Mouse (Mus musculus) ES-E14 (cell line): ENCODE measurements around the gene Elmo1. TPM values are rescaled to one million over a fixed set of nuclear protein-coding genes. Genes with fewer than 3 reads are reported as not detected.

Experiments
- DNase-seq: peaks from one replicate; pipeline ENCODE4 v3.0.0-alpha.2; 2013; ENCODE audit warnings: low read depth, low spot score
- H3K27ac ChIP-seq: 2 replicates; pipeline ENCODE4 v1.5.1; 2012; ENCODE audit warnings: low read depth, mild to moderate bottlenecking, low read length, moderate library complexity, mixed read lengths; ENCODE audit not compliant: poor library complexity, insufficient read depth, severe bottlenecking
- H3K36me3 ChIP-seq: 2 replicates; pipeline ENCODE4 v1.6.1; 2012; ENCODE audit warnings: mild to moderate bottlenecking, low read length, moderate library complexity, mixed read lengths; ENCODE audit not compliant: control insufficient read depth, poor library complexity, insufficient read depth, severe bottlenecking
- H3K4me1 ChIP-seq, 2 experiments: fragments of 150-350 bp in 1 of 2; sonication (generic) in 1 of 2; 2 replicates each; pipeline ENCODE4 v1.6.1; 2012; ENCODE audit warnings: low read length in 2 of 2, mild to moderate bottlenecking in 1 of 2, mixed read lengths in 1 of 2; ENCODE audit not compliant: control insufficient read depth in 2 of 2, insufficient read depth in 2 of 2, poor library complexity in 1 of 2
- H3K4me3 ChIP-seq, 2 experiments: fragments of 150-350 bp in 1 of 2; sonication (generic) in 1 of 2; 2 replicates each; pipeline ENCODE4 v1.5.1; 2012; ENCODE audit warnings: low read length in 2 of 2, low read depth in 1 of 2, mild to moderate bottlenecking in 1 of 2, mixed read lengths in 1 of 2; ENCODE audit not compliant: insufficient read depth in 1 of 2, poor library complexity in 1 of 2, severe bottlenecking in 1 of 2
- H3K9ac ChIP-seq: 2 replicates; pipeline ENCODE4 v1.6.1; 2012; ENCODE audit warnings: low read depth, mild to moderate bottlenecking, low read length, mixed read lengths; ENCODE audit not compliant: poor library complexity, insufficient read depth, severe bottlenecking
- H3K9me3 ChIP-seq: fragments of 150-350 bp; sonication (generic); 2 replicates; pipeline ENCODE4 v1.6.1; 2012; ENCODE audit warnings: low read depth, mild to moderate bottlenecking, low read length; ENCODE audit not compliant: control insufficient read depth, insufficient read depth
- CHD2 ChIP-seq: IDR thresholded peaks from 2 replicates; pipeline ENCODE4 v1.6.1; 2014; ENCODE audit warnings: mild to moderate bottlenecking, low read depth, low read length, inconsistent platforms
- HCFC1 ChIP-seq: IDR thresholded peaks from 2 replicates; pipeline ENCODE4 v1.6.1; 2012; ENCODE audit warnings: low read length, inconsistent platforms, borderline replicate concordance; ENCODE audit not compliant: insufficient read depth
- MAFK ChIP-seq: IDR thresholded peaks from 2 replicates; pipeline ENCODE4 v1.6.1; 2014; ENCODE audit warnings: mild to moderate bottlenecking, low read depth, low read length, inconsistent platforms; ENCODE audit not compliant: insufficient read depth
- ZC3H11A ChIP-seq: IDR thresholded peaks from 2 replicates; pipeline ENCODE4 v1.6.1; 2012; ENCODE audit warnings: low read depth, mild to moderate bottlenecking, inconsistent platforms, low read length, borderline replicate concordance
- ZNF384 ChIP-seq: IDR thresholded peaks from 2 replicates; pipeline ENCODE4 v1.6.1; 2012; ENCODE audit warnings: low read depth, low read length, inconsistent platforms
- in situ Hi-C, 2 experiments: fragments of 600-800 bp; cut with MboI; formaldehyde crosslinking; loops; one replicate each; pipeline ENCODE4 v1.15.1; 2025; ENCODE audit warnings: low sequenced_read_pairs in 2 of 2, inconsistent platforms in 1 of 2; ENCODE audit not compliant: unreplicated experiment in 2 of 2
- total RNA-seq: library from RNA; depleted of rRNA; stranded (reverse); fragments of 300-350 nt; gene quantifications from 2 replicates; pipeline ENCODE4 v1.2.3, GENCODE M21; 2012

The Elmo1 gene
- total RNA-seq, 1 experiment = 3.7 TPM

DNA sequence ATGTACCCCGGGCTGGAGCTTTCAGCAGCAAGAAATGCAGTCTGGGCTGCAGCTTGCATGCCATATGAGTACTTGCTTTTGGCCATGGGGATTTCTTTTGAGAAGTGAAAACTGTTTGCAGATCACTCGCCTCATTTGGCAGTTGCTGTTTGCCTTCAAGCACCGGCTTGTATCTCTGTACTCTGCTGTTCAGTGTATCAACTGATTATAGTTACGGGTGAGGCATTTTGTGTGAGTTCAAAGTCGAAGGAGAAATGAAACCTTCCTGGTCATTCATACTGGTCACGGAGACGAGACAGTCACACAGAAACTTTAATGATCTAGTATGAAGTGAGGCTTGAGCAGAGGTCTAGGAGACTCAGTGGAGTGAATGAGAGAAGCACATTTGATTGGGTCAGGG lies 34.6 kb downstream of the Elmo1 start:
- no peak overlapping the region for H3K27ac ChIP-seq
- no peaks in the 10 kb centered on the region for H3K9me3 ChIP-seq
- peaks cover 6 to 8% of the 10 kb centered on the region in 2 experiments; a peak in 1 of 4 replicates for H3K4me1 ChIP-seq
- TF ChIP-seq CHD2 = no peak
- no peak for TF ChIP-seq ZC3H11A
- no peak for TF ChIP-seq MAFK
- TF ChIP-seq ZNF384 = no peak
- no peak for TF ChIP-seq HCFC1
- H3K36me3 ChIP-seq = no peaks in the 10 kb centered on the region
- DNase-seq = no peak
- no peak overlapping the region for H3K4me3 ChIP-seq
- no peak overlapping the region for H3K9ac ChIP-seq
- in situ Hi-C loops = no loop called here

DNA sequence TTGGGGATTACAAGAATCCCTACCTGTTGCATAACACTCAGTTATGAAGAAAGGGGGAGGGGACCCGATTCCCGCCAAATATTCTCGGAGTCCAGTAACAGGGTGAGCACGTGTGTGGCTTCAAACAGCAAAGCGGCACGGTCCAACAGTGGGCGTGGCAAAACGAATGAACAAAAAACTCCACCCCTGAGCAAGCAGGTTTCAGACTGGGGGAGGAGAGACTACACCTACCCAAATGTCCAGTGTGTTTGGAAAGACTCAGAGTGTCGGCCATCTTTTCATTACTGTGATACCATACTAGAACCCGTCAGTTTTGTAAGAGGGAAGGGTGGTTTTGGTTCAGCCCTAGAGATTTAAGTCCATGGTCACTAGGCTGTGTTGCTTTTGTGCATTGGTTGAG lies 35.4 kb downstream of the Elmo1 start:
- Histone ChIP-seq H3K4me1 (peaks cover 6 to 8% of the 10 kb centered on the region in 2 experiments; a peak in 1 of 4 replicates), H3K36me3 (no peaks in the 10 kb centered on the region), H3K27ac (no peak overlapping the region), H3K4me3 (no peak overlapping the region), H3K9ac (no peak overlapping the region), H3K9me3 (no peaks in the 10 kb centered on the region)
- in situ Hi-C loops = no loop called here
- TF ChIP-seq HCFC1 = no peak
- no peak for TF ChIP-seq CHD2
- no peak for TF ChIP-seq MAFK
- TF ChIP-seq ZNF384 = no peak
- TF ChIP-seq ZC3H11A = no peak
- no peak for DNase-seq

DNA sequence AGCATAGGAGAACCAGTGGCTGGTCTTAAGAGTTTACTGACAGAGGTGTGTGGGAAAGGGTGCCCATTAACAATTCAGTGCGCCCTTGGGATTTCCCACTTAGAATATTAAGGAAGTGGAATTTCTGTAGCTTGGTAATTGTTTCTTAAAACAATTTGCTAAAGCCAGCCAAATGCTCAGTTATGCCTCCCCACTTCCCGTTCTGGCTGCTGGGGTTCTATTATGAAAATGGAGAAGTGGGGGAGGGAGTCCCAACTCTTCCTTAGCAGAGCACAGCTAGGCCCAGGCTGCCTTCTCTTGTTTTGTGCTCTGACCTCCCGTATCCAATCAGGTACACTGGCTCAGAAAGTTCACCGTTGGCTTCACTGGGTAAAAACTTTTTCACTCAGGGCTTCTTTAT lies 37.2 kb downstream of the Elmo1 start:
- Histone ChIP-seq H3K4me1 (peaks cover 6 to 7% of the 10 kb centered on the region in 2 experiments; a peak in 1 of 4 replicates), H3K36me3 (no peaks in the 10 kb centered on the region), H3K27ac (no peak overlapping the region), H3K9ac (no peak overlapping the region), H3K9me3 (no peaks in the 10 kb centered on the region), H3K4me3 (no peak overlapping the region)
- in situ Hi-C loops = no loop called here
- TF ChIP-seq HCFC1 = no peak
- TF ChIP-seq MAFK = no peak
- no peak for TF ChIP-seq ZC3H11A
- no peak for TF ChIP-seq CHD2
- no peak for TF ChIP-seq ZNF384
- no peak for DNase-seq

DNA sequence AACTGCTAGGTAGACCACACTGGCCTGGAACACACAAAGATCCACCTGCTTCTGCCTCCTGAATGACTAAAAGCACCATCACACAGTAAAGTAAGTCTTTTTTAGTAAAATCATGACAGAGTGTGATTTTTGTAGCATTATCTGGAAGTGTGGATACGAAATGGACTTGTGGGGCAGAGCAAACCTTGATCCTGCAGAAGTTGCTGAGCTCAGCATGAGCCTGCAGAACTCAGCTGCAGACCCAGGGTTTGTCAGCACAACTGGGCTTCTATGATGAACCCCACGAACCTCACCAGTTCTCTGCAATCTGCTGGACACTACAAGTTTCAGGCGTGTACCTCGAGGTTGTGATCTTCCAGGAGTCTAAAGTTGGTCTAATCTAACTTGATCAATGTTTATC lies 37.7 kb downstream of the Elmo1 start:
- Histone ChIP-seq H3K36me3 (no peaks in the 10 kb centered on the region), H3K9me3 (no peaks in the 10 kb centered on the region), H3K9ac (no peak overlapping the region), H3K27ac (no peak overlapping the region), H3K4me3 (no peak overlapping the region), H3K4me1 (peaks cover 6 to 7% of the 10 kb centered on the region in 2 experiments; a peak in 1 of 4 replicates)
- TF ChIP-seq ZC3H11A (no peak), CHD2 (no peak), MAFK (0 out of 2 replicates have a peak, but pooled peaks have one; percentile 47), HCFC1 (no peak)
- DNase-seq = no peak
- in situ Hi-C loops = no loop called here

DNA sequence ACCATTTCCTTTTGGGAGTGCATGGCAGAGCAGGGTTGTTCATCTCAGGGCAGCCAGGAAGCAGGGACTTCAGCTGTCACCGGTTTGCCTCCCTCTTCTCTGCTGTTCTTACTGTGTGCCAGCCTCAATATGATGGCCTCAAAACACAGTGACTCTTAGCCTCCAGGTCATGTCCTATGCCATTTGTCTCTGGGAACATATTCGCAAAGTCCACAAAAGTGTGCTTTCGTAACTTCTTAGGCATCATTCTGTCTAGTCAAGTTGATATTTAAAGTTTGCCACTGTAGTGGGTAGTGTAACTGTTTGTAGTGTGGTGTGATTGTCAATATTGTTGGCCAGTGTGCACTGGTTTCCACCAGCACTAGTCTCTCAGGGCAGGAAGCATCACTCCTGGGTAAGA lies 40.3 kb downstream of the Elmo1 start:
- H3K4me1 ChIP-seq = peaks cover 5 to 7% of the 10 kb centered on the region in 2 experiments; a peak in 1 of 4 replicates
- H3K9me3 ChIP-seq = no peaks in the 10 kb centered on the region
- TF ChIP-seq MAFK (no peak), ZC3H11A (no peak), HCFC1 (no peak), ZNF384 (no peak), CHD2 (no peak)
- peaks cover 2% of the 10 kb centered on the region; the same call in 1 of the 2 replicates for H3K36me3 ChIP-seq
- H3K27ac ChIP-seq = no peak overlapping the region
- H3K9ac ChIP-seq = no peak overlapping the region
- DNase-seq = no peak
- no peak overlapping the region for H3K4me3 ChIP-seq
- in situ Hi-C loops = no loop called here
